Mouse (Mus musculus): ENCODE results near the gene Rara.

The Rara gene

GRCm38 (mm10) chr11:98939953-98940641 is 12.5 kb downstream of the Rara start:
- ChIA-PET CTCF (interaction anchor here in 3 of 4 experiments (1.2 to 4.2 kb wide), 5 partner anchors 13 to 126 kb away, joined by 3 to 15 read pairs (median 3); no protein-coding TSS in a partner anchor), POLR2A (interaction anchor here in 3 of 4 experiments (0.6 to 6.9 kb wide), 22 partner anchors 8 to 166 kb away, joined by 3 to 103 read pairs (median 10); partner anchors contain the start of gene Rara (in 2 of the 3))

- ChIA-PET POLR2A (interaction anchor here (0.5 to 6.9 kb wide), 57 partner anchors 8 to 1631 kb away, joined by 3 to 103 read pairs (median 4); partner anchors contain the start of genes Rara (in 3 of the 4), Eif1 (in 1 of the 4), Gjd3 (in 1 of the 4) and Psmd3 (in 1 of the 4)), CTCF (interaction anchor here (0.6 to 4.2 kb wide), 19 partner anchors 8 to 568 kb away, joined by 3 to 15 read pairs (median 3); no protein-coding TSS in a partner anchor)
Measured at GRCm38 (mm10) chr11:98940776-98941175, 13.2 kb downstream of the Rara start.

GRCm38 (mm10) chr11:98941341-98941825 is 13.8 kb downstream of the Rara start:
- ChIA-PET POLR2A (interaction anchor here (0.5 to 6.9 kb wide), 73 partner anchors 8 to 1631 kb away, joined by 3 to 103 read pairs (median 4); partner anchors contain the start of genes Rara (in 3 of the 4), Top2a (in 2 of the 4), Wipf2 (in 2 of the 4) and Eif1 (in 1 of the 4)), CTCF (interaction anchor here (0.5 to 1.6 kb wide), 26 partner anchors 9 to 568 kb away, joined by 3 to 13 read pairs (median 3); no protein-coding TSS in a partner anchor)

GRCm38 (mm10) chr11:98941826-98942550 is 14.4 kb downstream of the Rara start:
- CTCF ChIA-PET, result interaction anchor here (0.5 to 1.6 kb wide), 21 partner anchors 8 to 273 kb away, joined by 3 to 13 read pairs (median 3); no protein-coding TSS in a partner anchor
- POLR2A ChIA-PET, result interaction anchor here (0.5 to 6.9 kb wide), 52 partner anchors 9 to 1573 kb away, joined by 3 to 103 read pairs (median 5); partner anchors contain the start of genes Rara (in 3 of the 4), Wipf2 (in 2 of the 4), Eif1 (in 1 of the 4) and Gjd3 (in 1 of the 4)

- ChIA-PET CTCF (interaction anchor here in 2 of 4 experiments (0.7 to 0.9 kb wide), 2 partner anchors 11 to 12 kb away, joined by 3 read pairs; no protein-coding TSS in a partner anchor), POLR2A (interaction anchor here in 3 of 4 experiments (0.8 to 6.9 kb wide), 13 partner anchors 10 to 80 kb away, joined by 3 to 103 read pairs (median 23); partner anchors contain the start of genes Rara (in 3 of the 3) and Wipf2 (in 1 of the 3))
Measured at GRCm38 (mm10) chr11:98942555-98942922, 14.9 kb downstream of the Rara start.

GRCm38 (mm10) chr11:98942923-98943641 is 15.5 kb downstream of the Rara start:
- ChIA-PET POLR2A (interaction anchor here (0.5 to 6.9 kb wide), 25 partner anchors 10 to 1377 kb away, joined by 3 to 103 read pairs (median 10); partner anchors contain the start of genes Cdc6 (in 1 of the 4), Msl1 (in 1 of the 4), Psmd3 (in 1 of the 4) and Rara (in 1 of the 4)), CTCF (interaction anchor here (0.9 to 2.9 kb wide), 8 partner anchors 10 to 367 kb away, joined by 3 to 26 read pairs (median 6); no protein-coding TSS in a partner anchor)

- ChIA-PET CTCF (interaction anchor here (0.6 to 2.9 kb wide), 12 partner anchors 9 to 366 kb away, joined by 3 to 26 read pairs (median 5); no protein-coding TSS in a partner anchor), POLR2A (interaction anchor here (0.5 to 6.9 kb wide), 30 partner anchors 9 to 1415 kb away, joined by 3 to 103 read pairs (median 6); partner anchors contain the start of genes Eif1 (in 2 of the 4), Rara (in 2 of the 4), Cdc6 (in 1 of the 4) and Msl1 (in 1 of the 4))
Measured at GRCm38 (mm10) chr11:98943741-98944461, 16.3 kb downstream of the Rara start.

GRCm38 (mm10) chr11:98944897-98945604 is 17.4 kb downstream of the Rara start:
- ChIA-PET POLR2A (interaction anchor here (0.6 to 6.9 kb wide), 26 partner anchors 8 to 1375 kb away, joined by 3 to 103 read pairs (median 6); partner anchors contain the start of genes Eif1 (in 2 of the 4), Rara (in 2 of the 4), Med24 (in 1 of the 4) and Wipf2 (in 1 of the 4)), CTCF (interaction anchor here (0.6 to 2.9 kb wide), 15 partner anchors 9 to 1990 kb away, joined by 3 to 26 read pairs (median 4); no protein-coding TSS in a partner anchor)

- ChIA-PET CTCF (interaction anchor here in 3 of 4 experiments (0.6 to 2.9 kb wide), 8 partner anchors 9 to 120 kb away, joined by 3 to 26 read pairs (median 3); no protein-coding TSS in a partner anchor), POLR2A (interaction anchor here (0.9 to 6.9 kb wide), 16 partner anchors 8 to 1374 kb away, joined by 3 to 103 read pairs (median 9); partner anchors contain the start of gene Eif1 (in 1 of the 4))
Measured at GRCm38 (mm10) chr11:98945605-98945977, 18.0 kb downstream of the Rara start.

- CTCF ChIA-PET, result interaction anchor here in 2 of 4 experiments (0.5 to 1.3 kb wide), 4 partner anchors 11 to 536 kb away, joined by 3 to 11 read pairs (median 4); partner anchors contain the start of gene Erbb2 (in 1 of the 2)
- POLR2A ChIA-PET, result interaction anchor here in 2 of 4 experiments (0.6 to 8.7 kb wide), 8 partner anchors 11 to 158 kb away, joined by 3 to 83 read pairs (median 4); partner anchors contain the start of gene Cdc6 (in 1 of the 2)
Measured at GRCm38 (mm10) chr11:98947969-98948569, 20.5 kb downstream of the Rara start.

GRCm38 (mm10) chr11:98949242-98949957 is 21.8 kb downstream of the Rara start:
- POLR2A ChIA-PET, result interaction anchor here in 3 of 4 experiments (0.6 to 8.7 kb wide), 12 partner anchors 9 to 1371 kb away, joined by 3 to 83 read pairs (median 4); no protein-coding TSS in a partner anchor

GRCm38 (mm10) chr11:98949958-98950460 is 22.4 kb downstream of the Rara start:
- POLR2A ChIA-PET, result interaction anchor here in 3 of 4 experiments (0.6 to 8.7 kb wide), 10 partner anchors 9 to 138 kb away, joined by 3 to 83 read pairs (median 4); no protein-coding TSS in a partner anchor
- CTCF ChIA-PET, result interaction anchor here in 1 of 4 experiments (1.0 kb wide), 1 partner anchor 9 kb away, joined by 3 read pairs; no protein-coding TSS in a partner anchor

More at GRCm38 (mm10) chr11:98949242-98949957, 21.8 kb downstream of the Rara start:
- CTCF ChIA-PET, result interaction anchor here in 3 of 4 experiments (0.6 to 1.3 kb wide), 4 partner anchors 8 to 174 kb away, joined by 3 to 7 read pairs (median 4); no protein-coding TSS in a partner anchor

- ChIA-PET CTCF (interaction anchor here in 1 of 4 experiments (0.7 to 1.0 kb wide), 2 partner anchors 9 to 27 kb away, joined by 3 read pairs; no protein-coding TSS in a partner anchor), POLR2A (interaction anchor here in 2 of 4 experiments (0.6 to 8.7 kb wide), 9 partner anchors 9 to 138 kb away, joined by 3 to 83 read pairs (median 6); no protein-coding TSS in a partner anchor)
Measured at GRCm38 (mm10) chr11:98950484-98950883, 22.9 kb downstream of the Rara start.
